Mouse (Mus musculus): Measurements from ENCODE around the gene Selenbp1. TPM values are rescaled to one million over a fixed set of nuclear protein-coding genes. Genes with fewer than 3 reads are reported as not detected.
A peak's percentile ranks its signal among the peaks of the same experiment; 100 is the strongest.
"Not testable (repeated sequence)": the region's sequence is repeated elsewhere in the genome, so short reads cannot be mapped to it uniquely, and the experiment has no call there.

Selenbp1 gene
- 10 to 100 TPM; 93.9 to 98.3 TPM for total RNA-seq (2021)

- DNase-seq (ENCODE audit: low spot score): peak; percentile 88
- intact Hi-C loops (cut with DNase I): no loop called here
Observed at GRCm38 (mm10) chr3:94932809-94933564, at the start of gene Selenbp1. Gene Selenbp1, plus strand, starts transcription at chr3:94933056.

DNA sequence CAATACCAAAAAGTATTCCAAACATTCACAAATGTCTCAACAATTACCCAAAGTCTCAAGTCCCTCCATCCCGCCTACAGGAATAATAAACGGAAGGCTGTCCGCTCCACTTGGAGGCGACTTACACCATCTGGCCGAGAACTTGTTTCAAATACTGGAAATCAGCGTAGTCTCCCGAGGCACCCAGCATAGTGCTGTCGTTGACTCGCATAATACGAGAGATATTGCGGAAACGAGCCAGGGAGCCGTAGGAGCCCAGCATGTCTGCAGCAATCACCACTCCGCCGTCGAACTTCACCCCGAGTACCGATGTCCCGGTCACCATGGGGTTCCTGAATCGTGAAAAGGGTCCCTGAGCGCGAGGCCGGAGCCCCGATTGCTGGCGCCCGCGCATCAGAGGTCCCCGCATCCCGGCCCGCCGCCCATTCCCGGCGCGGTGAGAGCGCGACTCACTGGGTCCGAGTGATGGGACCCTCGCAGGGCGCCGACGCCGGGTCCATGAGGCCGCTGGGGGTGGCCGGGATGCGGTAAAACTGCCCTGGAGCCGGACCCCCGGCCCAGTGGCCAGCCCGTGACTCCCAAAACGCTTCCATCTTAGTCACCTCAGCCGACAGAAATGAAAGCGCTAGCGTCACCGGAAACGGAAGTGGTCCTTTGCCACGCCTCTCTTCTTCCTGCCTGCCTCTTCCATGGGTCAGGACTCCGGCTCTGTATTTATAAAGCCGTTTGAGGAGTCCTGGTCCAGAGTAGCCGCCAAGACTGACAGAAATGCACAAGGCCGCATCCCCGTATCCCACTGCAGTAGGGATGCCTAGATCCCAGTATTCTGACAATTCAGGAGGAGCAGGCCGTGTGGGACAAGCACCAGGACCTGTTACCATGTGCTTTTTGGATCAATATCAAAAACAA is 46.3 kb upstream of the Selenbp1 start, which contains the start of gene Psmb4:
TSS of gene Psmb4 (minus strand) at position 646 of the 909 bp plus-strand sequence.
- intact Hi-C loops (cut with DNase I): loop anchor here (5.0 kb wide), 1 partner anchor 111 kb away; no protein-coding TSS in a partner anchor
- peak; percentile 72 for DNase-seq (ENCODE audit: low spot score)

DNA sequence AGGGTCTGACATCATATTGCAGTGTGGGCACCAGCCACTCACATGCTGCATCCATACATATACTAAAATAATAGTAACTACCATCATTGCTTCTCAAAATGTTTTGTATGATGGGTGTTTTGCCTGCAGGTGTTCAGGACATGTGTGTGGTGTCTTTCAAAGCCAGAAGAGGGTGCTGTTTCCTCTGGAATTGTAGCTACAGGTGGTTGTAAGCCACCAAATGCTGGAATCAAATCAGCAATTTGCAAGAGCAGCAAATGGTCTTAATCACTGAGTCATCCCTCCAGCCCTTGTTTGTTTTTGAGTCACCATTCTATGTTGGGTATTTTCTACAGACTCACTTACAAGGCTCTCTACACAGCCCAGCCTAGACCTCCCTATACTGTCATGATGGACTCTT is 44.3 kb upstream of the Selenbp1 start:
- no peak for DNase-seq (ENCODE audit: low spot score)
- intact Hi-C loops (cut with DNase I): loop anchor here (5.0 kb wide), 1 partner anchor 109 kb away; no protein-coding TSS in a partner anchor

DNA sequence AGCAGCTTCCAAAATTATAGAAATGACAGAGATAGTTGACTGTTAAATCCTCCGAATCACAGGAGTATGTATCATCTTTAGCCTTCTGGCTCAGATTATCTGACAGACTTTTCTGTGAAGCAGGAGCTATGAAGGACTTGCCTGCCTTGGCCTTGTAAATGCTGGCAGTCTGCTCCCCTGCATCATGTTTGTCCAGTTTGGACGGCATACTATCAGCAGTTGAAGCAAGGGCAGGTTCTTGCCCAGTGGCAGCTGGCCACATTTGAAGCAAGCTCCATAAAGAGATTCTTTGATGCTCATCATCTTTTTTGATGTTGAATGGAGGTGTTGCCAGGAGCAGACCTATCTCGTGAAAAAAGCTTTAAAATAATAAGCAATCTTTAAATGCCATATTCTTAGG is 38.8 kb upstream of the Selenbp1 start:
- no peak for DNase-seq (ENCODE audit: low spot score)
- intact Hi-C loops (cut with DNase I): no loop called here

GRCm38 (mm10) chr3:94902747-94903146 is 30.1 kb upstream of the Selenbp1 start:
- no peak for DNase-seq (ENCODE audit: low spot score)
- intact Hi-C loops (cut with DNase I): loop anchor here (2.0 to 5.0 kb wide), 4 partner anchors 90 to 536 kb away; no protein-coding TSS in a partner anchor

- intact Hi-C loops (cut with DNase I): loop anchor here (5.0 kb wide), 1 partner anchor 92 kb away; no protein-coding TSS in a partner anchor
- DNase-seq (ENCODE audit: low spot score): not testable (repeated sequence)
Observed at GRCm38 (mm10) chr3:94904759-94905158, 28.1 kb upstream of the Selenbp1 start.

GRCm38 (mm10) chr3:94906482-94906881 is 26.4 kb upstream of the Selenbp1 start:
- DNase-seq (ENCODE audit: low spot score): no peak
- intact Hi-C loops (cut with DNase I): no loop called here

DNA sequence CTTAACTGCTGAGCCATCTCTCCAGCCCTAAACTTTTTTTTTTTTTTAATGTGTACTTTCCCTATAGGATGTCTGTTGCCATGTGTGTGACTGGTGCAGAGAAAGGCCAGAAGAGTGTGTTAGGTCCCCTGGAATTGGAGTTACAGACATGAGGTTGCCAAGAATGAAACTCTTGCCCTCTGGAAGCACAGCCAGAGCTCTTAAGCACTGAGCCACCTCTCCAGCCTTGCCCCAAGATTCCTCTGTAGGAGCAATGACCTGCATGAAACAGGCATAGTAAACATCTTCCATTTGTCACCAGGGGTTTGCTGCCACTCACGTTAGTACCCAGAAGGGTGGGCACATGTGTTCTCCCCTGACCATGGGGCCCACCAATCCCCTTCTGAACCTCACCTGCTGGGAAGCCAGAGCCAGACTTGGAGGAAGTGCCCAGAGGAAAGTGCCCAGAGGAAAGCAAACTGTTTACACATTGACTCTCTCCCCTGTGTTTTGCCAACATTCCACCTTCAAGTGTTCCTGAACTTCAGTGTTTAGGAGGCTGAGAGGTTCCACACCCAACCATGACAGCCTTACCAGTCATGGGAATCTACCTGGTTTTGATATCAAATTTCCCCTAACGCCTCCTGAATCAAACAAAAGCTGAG is 21.7 kb upstream of the Selenbp1 start:
- intact Hi-C loops (cut with DNase I): no loop called here
- DNase-seq (ENCODE audit: low spot score): no peak

DNA sequence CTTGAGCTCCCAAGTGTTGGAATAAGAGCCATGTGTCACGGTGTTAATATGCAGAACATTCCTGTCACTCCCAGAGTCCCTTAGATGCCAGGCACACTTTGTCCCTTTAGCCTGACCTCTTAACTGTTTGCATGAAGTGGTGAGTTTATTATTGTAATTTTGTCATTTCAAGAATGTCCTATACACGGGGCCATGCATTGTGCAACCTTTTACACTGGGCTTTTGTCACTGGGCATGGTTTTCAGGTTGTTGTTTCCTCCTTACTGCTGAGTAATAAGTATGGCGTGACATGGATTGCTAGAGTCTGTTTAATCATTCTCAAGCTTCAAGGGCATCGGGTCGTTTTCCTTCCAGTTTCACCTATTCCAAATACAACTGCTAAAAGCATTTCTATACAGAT is 19.1 kb upstream of the Selenbp1 start:
- intact Hi-C loops (cut with DNase I): no loop called here
- DNase-seq (ENCODE audit: low spot score): no peak

DNA sequence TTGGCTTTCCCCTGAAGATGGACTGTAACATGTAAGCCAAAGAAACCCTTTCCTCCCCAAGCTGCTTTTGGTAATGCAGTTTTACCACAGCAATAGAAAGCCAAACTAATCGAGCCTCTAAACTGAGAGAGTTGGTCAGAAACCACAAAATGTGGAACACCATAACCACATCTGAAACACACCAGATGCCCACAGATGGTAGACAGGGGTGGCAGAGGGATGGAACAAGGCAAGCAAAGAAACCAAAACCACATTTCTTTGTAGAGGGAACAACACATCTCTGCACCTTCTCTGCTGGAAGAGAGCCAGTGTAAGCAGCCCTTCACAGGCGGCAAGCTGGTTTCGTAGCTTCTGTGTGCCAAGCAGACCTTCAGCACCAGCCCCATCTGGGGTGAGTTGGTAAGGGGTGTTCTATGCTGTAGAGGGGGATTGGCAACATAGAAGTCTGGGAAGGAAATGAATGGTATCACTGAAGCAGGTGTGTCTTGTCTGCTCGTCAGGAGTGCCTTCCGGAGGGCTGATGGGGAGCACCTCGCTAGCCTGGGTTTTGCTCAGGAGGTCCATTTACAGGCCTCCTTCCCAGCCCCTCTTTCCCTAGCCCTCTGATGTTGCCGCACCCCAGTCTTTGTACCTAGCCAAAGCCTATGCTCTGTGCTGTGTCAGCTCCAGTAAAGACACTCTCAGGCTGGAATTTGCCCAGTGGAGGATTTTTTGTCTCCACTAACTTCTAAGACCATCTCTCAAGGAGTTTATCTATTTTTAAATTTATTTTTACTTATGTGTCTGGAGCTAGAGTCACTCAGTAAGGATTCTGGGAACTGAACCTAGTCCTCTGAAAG is 16.7 kb upstream of the Selenbp1 start:
- intact Hi-C loops (cut with DNase I): no loop called here
- no peak for DNase-seq (ENCODE audit: low spot score)

DNA sequence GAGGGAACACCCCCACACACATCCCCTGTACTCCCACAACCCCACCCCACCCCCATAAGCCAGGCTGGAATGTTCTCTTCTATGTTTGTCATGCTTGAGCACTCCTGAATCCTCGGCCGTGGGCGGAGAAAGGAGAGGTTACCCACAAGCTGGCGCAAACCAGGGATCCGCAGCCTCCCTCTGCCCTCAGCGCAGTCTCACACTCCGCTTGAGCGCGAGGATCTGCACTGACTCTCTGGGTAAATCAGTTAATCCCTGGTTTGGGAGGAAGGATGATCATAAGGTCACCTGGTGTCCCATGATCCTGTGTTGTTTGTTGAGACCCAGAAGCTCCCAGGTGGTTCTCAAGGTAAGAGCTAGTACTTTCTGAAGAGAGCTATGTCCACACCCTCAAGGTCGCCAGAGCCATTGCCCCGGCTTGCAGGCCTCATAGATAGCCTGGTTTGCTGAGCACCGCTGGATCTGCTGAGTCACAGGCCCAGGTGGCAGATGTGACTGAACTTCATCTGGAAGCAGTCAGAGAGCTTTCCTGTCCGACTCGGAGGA is 15.0 kb upstream of the Selenbp1 start:
- no peak for DNase-seq (ENCODE audit: low spot score)
- intact Hi-C loops (cut with DNase I): no loop called here

DNA sequence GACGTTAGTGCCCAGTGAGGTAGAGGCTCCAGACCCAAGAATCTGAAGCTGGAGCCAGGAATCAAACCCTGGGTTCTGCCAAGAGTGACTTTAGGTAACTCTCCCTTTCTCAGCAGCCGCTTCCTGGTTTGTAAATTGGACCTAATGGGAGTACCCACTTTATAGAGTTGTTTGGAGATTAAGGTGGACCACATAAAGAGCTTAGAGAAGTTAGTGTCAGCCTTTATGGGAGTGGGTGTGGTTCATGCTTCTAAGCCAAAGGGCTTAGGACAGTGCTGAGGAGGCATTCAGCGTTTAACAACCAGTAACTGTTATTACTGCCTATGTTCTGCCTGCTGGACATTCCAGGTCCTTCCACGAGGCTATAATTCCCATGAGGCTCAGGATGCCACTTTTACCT is 14.0 kb upstream of the Selenbp1 start:
- DNase-seq (ENCODE audit: low spot score): no peak
- intact Hi-C loops (cut with DNase I): no loop called here

DNA sequence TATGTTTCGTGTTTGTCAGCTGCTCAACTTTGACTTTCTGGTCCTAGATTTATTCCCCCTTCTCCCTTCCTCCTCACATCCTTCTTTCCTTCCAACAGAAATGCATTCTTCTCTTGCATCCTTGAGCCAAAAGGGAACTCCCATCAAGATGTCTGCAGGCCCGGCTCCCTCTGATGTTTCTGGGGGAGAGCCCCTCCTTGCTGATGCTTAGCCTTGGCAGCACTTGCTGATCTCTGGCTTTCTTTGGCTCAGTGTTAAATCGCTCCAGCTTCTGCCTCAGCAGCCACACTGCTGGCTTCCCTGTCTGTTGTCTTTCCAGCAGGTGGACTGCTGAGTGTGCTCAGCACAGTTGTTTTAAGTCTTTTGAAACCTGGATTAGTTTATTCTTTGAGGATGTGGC is 11.8 kb upstream of the Selenbp1 start:
- intact Hi-C loops (cut with DNase I): no loop called here
- DNase-seq (ENCODE audit: low spot score): no peak

GRCm38 (mm10) chr3:94922333-94922732 is 10.5 kb upstream of the Selenbp1 start:
- no peak for DNase-seq (ENCODE audit: low spot score)
- intact Hi-C loops (cut with DNase I): no loop called here

GRCm38 (mm10) chr3:94924688-94925087 is 8.2 kb upstream of the Selenbp1 start:
- no peak for DNase-seq (ENCODE audit: low spot score)
- intact Hi-C loops (cut with DNase I): no loop called here

DNA sequence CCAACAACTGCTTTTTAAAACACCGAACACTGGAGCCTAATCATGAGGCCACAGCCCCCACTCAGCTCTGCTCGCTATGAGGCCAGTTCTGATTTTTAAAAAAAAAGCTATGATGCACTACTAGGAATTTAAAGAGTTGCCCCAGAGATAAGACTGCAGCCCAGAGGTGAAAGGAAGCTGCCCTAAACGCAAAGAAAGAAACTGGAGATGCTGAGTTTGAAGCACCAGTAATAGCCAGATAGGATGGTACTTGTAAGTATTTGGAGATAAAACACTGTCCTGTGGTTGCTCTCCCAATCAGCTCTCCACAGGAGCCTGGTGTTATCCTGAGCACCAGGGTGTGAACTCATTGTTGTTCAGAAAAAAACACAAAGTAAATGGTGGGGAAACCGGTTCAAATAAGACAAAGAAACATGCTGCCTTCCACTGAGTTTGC is 6.5 kb upstream of the Selenbp1 start:
- intact Hi-C loops (cut with DNase I): not testable (repeated sequence)

DNA sequence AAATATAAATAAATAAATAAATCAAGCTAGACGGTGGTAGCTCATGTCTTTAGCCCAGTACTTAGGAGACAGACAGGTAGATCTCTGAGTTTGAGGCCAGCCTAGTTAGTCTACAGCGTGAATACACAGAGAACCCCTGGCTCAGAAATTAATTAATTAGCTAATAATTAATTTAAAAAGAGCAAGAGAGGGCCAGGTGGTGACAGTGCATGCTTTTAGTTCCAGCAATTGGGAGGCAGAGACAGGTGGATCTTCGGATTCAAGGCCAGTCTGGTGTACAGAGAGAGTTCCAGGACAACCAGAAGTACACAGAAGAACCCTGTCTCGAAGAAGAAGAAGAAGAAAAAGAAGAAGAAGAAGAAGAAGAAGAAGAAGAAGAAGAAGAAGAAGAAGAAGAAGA is 3.9 kb upstream of the Selenbp1 start:
- intact Hi-C loops (cut with DNase I); DNase-seq (ENCODE audit: low spot score): not testable (repeated sequence)

More for the DNA sequence above, 6.5 kb upstream of the Selenbp1 start:
- DNase-seq (ENCODE audit: low spot score): not testable (repeated sequence)

DNA sequence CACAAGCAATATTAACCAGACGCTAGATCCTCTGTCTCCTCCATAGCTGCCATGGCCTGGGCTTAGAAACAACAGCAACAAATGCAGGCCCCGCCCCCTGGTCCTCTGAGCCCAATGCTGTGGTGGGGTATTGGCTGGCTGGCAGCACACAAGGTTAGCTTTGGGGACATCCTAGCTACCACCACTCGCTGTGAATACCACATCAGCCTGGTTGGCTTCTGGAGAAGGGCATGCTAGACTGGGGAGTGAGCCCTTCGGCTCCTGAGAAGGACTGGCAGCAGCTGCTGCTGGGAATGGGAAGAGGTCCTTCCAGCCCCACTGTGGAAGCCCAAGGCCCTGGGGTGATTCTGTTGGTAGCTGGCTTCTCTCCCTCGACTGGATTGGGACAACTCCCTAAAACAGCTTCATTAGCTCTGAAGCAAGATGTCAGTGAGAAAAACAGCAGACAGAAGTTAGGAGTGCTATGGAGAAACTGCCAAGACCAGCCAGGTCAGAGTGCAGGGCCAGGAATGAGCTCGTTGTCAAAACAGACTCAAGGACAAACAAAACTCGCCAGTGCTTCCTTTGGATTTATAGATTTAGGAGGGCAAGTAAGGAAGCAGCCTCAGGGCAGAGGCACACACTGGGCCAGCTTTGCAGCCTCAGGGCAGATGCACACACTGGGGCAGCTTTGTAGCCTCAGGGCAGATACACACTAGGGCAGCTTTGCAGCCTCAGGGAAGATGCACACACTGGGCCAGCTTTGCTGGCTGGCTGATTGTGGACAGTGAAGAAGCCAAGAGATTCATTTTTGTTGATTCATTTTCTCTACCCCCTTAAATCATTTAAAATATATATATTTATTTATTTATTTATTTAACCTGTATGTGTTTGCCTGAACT is 2.2 kb upstream of the Selenbp1 start:
- DNase-seq (ENCODE audit: low spot score): peak; percentile 18
- intact Hi-C loops (cut with DNase I): not testable (repeated sequence)

All from heart, postnatal 25 days (tissue).